Mouse (Mus musculus) thymus, postnatal 4 days (tissue): ENCODE data around the gene 4930469K13Rik.

Experiments used
- DNase-seq: peaks from one replicate; pipeline ENCODE4 v3.0.0; 2021

4930469K13Rik gene

DNA sequence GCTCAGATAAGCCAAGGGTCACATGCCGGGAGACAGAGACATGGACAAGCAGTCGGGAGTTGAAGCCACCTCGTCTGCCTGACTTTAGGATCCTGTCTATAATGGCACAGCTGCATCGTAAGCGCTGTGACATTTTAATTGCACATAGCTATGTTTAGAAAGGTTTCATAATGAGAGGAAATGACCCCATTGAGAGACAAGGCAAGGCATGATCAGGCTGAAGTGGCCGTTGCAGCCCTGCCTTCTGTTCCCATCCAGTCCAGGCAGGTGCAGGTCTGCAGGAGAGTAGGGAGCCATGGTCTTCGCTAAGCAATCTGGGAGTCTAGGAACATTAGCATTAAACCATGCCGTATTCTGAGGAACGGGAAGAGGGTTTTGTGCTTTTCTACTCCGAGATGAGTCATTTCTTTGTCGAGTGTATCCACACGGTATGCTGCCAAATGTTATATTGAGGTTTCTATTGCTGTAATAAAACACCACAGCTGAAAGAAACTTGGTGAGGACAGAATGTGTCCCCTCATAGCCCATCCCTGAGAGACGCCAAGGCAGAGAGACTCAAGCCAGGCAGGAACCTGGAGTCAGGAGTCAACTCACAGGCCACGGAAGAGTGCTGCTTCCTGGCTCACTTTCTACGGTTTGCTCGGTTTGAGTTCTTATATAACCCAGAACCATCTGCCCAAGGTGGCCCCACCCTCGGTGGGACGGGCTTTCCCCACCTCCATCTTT lies 165.8 kb downstream of the 4930469K13Rik start:
- DNase-seq, result peak; percentile 29

- DNase-seq, result peak; percentile 92
Observed at GRCm38 (mm10) chr11:33931836-33932385, 166.4 kb downstream of the 4930469K13Rik start.

- DNase-seq, result no peak
Observed at GRCm38 (mm10) chr11:33929412-33929811, 168.9 kb downstream of the 4930469K13Rik start.

DNA sequence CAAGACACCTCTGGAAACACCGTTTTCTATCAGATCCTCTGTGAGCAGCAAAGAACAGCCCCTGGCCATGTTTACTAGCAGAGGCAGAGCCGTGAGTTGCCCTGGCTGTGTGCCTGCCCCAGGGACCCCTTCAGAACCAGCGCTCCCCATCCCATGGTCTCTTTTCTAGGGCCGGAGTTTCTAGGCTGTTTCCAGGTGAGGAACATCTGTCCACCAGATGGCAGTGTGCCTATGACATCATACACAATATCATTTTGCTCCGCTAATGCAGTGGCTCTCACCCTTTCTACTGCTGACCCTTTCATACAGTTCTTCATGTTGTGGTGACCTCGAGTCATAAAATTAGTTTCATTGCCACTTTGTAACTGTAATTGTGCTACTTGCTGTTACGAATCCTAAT lies 169.7 kb downstream of the 4930469K13Rik start:
- peak; percentile 80 for DNase-seq

DNA sequence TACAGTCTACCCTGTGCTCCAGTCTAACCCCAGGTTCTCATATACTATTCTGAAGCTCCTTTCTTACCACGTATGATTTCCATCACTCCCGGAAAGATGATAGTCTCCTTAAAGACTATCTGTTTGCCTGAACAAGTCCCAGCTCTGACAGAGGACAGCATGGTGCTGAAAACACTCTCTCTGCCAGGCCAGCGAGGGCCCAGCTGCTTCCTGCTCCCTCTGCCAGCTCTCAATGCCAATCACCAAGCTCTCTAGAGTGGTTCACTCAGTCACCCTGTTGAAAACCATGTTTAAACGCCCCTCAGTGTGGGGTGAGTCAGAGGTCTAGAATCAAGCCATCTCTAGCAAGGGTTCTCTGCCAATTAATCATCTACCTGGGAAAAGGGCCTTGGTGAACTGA lies 170.5 kb downstream of the 4930469K13Rik start:
- DNase-seq, result no peak

DNA sequence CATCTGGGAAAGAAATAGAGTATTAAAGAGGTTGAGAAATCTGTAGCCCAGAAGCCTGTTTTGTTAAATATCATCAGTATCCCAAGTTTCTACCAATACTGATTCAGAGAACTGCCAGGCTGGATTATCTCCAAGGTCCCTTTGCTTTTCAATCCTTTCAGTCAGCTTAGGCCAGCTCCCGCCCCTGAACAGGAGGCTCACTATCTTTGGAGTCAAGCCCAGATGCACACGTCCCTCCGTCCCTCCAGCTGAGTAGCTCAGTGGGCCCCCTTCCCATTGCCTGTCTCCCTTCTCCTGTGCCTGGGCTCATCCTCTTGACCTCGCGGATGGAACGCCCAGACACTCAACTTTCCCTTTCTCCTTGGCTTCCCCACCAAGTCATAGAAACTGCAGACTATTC lies 171.0 kb downstream of the 4930469K13Rik start:
- DNase-seq, result no peak

DNA sequence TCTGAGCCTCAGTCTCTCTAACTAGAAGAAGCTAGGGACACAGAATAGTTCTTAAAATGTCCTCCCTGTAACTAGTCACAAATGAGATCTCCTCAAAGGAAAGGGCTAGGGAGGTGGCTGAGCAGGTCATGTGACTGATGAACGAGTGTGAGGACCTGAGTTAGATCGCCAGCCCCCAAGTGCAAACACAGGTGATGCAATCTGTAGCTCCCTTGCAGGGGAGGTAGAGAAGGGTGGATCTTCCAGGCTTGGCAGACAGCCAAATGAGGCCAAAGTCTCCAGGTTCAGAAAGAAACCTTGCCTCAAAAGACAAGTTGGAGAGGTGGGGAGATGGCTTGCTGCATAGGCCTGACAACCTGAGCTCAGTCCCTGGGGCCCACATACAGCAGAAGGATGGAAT lies 171.8 kb downstream of the 4930469K13Rik start:
- no peak for DNase-seq

GRCm38 (mm10) chr11:33925778-33926177 lies 172.6 kb downstream of the 4930469K13Rik start:
- DNase-seq, result no peak
